Mouse (Mus musculus): Measurements from ENCODE around the gene Il1rap.

DNA sequence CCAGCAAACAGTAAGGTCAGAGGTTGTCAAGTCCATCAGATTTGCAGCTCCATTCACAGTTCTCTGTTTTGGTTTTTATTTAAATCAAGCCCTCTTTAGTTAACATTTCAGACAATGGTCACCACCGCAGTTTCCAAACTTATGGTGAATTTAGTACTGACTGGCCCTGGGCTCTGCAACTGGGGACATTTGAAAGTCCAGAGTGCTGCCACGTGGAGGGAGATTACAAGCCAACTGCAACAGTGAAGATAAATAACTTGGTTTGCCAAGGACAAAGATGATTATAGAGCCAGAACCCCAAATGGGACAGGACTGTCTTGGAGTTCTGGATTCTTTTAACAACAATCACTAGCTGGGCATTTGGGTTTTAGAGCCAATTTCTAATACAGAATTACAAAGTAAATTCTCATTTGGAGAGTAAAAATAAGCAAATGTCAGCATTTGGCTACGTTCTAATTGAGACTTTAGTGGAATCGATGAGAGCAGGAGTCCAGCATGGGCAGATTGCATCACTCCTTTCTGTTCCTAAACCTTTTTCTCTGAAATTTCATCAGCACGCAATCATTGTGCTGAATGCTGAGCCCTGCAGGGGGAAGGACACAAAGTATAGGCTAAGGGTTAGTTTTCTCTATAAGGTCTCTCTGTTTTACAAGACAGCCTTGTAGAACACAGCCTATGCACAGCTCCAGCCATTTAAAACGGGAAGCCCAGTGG lies 124.3 kb downstream of the Il1rap start:
- no peak for TF ChIP-seq CTCF (IDR thresholded peaks at IDR 0.05; ENCODE audit: low read depth)
- TF ChIP-seq EP300 (IDR thresholded peaks at IDR 0.05; ENCODE audit: low read depth): no peak

Measured in liver, embryonic 14.5 days (tissue).